Mouse (Mus musculus): ENCODE data around the gene Wwox.

DNA sequence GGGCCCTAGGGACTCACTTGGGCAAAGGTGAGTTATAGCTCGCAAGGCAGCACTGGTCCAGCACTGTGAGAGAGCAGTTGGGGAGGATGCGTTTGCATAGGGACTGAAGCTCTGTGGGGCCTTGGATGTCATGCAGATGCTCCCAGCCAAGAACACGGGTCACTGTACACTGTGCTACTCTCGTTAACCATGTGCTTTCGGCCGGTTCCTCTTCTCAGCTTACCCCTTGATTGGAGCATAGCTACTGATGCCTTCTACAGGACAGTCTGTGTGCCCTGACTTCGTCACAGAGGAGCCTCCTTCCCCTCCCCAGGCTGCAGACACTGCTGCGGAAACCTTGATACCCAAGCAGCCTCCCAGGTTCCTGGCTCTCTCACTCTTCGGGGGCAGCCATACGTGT is 139.8 kb downstream of the Wwox start:
- TF ChIP-seq POLR2A (IDR thresholded peaks at IDR 0.05; ENCODE audit: insufficient read depth, low read depth, low read length) (no peak), CTCF (IDR thresholded peaks at IDR 0.05; ENCODE audit: insufficient read depth, low read depth, low read length) (no peak)
